Mouse (Mus musculus) lung, embryonic 15.5 days (tissue): ENCODE measurements around the gene Frem1. TPM values are rescaled to one million over a fixed set of nuclear protein-coding genes. Genes with fewer than 3 reads are reported as not detected.
A peak's percentile ranks its signal among the peaks of the same experiment; 100 is the strongest.

Source experiments
- ATAC-seq: fragments of 200-750 bp; cut with Nextera tagmentation; 2 replicates; pipeline ENCODE4 v1.8.0; 2017; ENCODE audit warnings: moderate number of reproducible peaks, borderline replicate concordance; ENCODE audit not compliant: low FRiP score, low TSS enrichment; ENCODE audit errors: extremely low read depth
- H3K27ac ChIP-seq: fragments of 300-500 bp; sonication (generic); 2 replicates; pipeline ENCODE4 v1.5.1; 2015; ENCODE audit warnings: moderate library complexity, mild to moderate bottlenecking, inconsistent platforms
- H3K27me3 ChIP-seq: fragments of 300-500 bp; sonication (generic); 2 replicates; pipeline ENCODE4 v1.6.1; 2015; ENCODE audit warnings: inconsistent platforms
- H3K36me3 ChIP-seq: fragments of 300-500 bp; sonication (generic); 2 replicates; pipeline ENCODE4 v1.6.1; 2015; ENCODE audit warnings: inconsistent platforms
- H3K4me1 ChIP-seq: fragments of 300-500 bp; sonication (generic); 2 replicates; pipeline ENCODE4 v1.6.1; 2015; ENCODE audit warnings: inconsistent platforms
- H3K4me2 ChIP-seq: fragments of 300-500 bp; sonication (generic); 2 replicates; pipeline ENCODE4 v1.6.1; 2015; ENCODE audit warnings: inconsistent platforms, mild to moderate bottlenecking, moderate library complexity
- H3K4me3 ChIP-seq: fragments of 300-500 bp; sonication (generic); 2 replicates; pipeline ENCODE4 v1.5.1; 2015; ENCODE audit warnings: mild to moderate bottlenecking, inconsistent platforms
- H3K9ac ChIP-seq: fragments of 300-500 bp; sonication (generic); 2 replicates; pipeline ENCODE4 v1.6.1; 2015; ENCODE audit warnings: inconsistent platforms
- H3K9me3 ChIP-seq: fragments of 300-500 bp; sonication (generic); 2 replicates; pipeline ENCODE4 v1.6.1; 2016; ENCODE audit warnings: inconsistent platforms
- WGBS: fragments of 180-500 bp; shearing (Covaris S2); methylation state at CpG from one replicate; pipeline ENCODE4 v1.1.7; 2015; 5-methylcytosine and 5-hydroxymethylcytosine counted together
- polyA plus RNA-seq: library from polyadenylated mRNA; unstranded; fragments of >200 nt; fragmentation: Nextera tagmentation; extraction: Ambion mirVana; gene quantifications from 2 replicates; pipeline ENCODE4 v1.2.1, GENCODE M21; 2015

The Frem1 gene
- polyA plus RNA-seq, result 30.5 and 35.1 TPM in 2 replicates

- ATAC-seq, result peak; percentile 93
- Histone ChIP-seq H3K27ac (peak within 1 kb of the TSS; percentile 87), H3K9ac (peak within 1 kb of the TSS; percentile 56), H3K36me3 (no peaks in the 10 kb centered on the region), H3K4me2 (peak within 1 kb of the TSS; percentile 57), H3K4me3 (peak within 1 kb of the TSS; percentile 52), H3K27me3 (no peaks in the 10 kb centered on the region), H3K4me1 (peaks cover 33% of the 10 kb centered on the region), H3K9me3 (no peaks in the 10 kb centered on the region)
- 1% methylated on average over 24 of the region's 24 CpGs for WGBS
Observed at GRCm38 (mm10) chr4:83051634-83052577, at the start of gene Frem1. Frem1 (minus strand) TSS chr4:83052339.

DNA sequence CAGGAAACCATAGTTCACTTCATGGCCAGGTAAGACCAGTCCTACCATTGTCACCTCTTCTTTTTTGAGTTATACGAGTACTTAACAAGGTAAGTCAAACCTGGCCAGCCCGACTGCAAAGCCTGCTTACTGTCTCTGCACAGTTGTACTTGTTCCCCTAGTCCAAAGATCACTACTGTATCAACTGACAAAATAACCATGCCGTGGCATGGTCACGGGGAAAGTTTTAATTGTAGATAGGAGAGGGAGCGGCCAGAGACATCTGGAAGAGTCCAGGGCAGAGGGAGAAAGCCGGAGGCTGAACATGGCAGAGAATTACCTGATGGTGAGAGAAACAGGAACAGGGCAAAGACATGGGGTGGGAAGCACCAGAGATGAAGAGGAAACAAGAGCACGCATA is 46.9 kb upstream of the Frem1 start:
- H3K4me1 ChIP-seq, result peaks cover 10% of the 10 kb centered on the region; the same call in 1 of the 2 replicates
- H3K4me2 ChIP-seq, result no peak overlapping the region
- no peak overlapping the region for H3K27ac ChIP-seq
- H3K9me3 ChIP-seq, result no peaks in the 10 kb centered on the region
- no peaks in the 10 kb centered on the region for H3K36me3 ChIP-seq
- no peaks in the 10 kb centered on the region for H3K27me3 ChIP-seq
- no peak overlapping the region for H3K4me3 ChIP-seq
- 88% methylated on average over 7 of the region's 7 CpGs for WGBS
- ATAC-seq, result no peak
- H3K9ac ChIP-seq, result no peak overlapping the region

GRCm38 (mm10) chr4:83093941-83094340 is 41.8 kb upstream of the Frem1 start:
- H3K4me2 ChIP-seq, result no peak overlapping the region
- H3K27ac ChIP-seq, result no peak overlapping the region
- ATAC-seq, result no peak
- H3K4me3 ChIP-seq, result no peak overlapping the region
- no peak overlapping the region for H3K9ac ChIP-seq
- 0 out of 2 replicates have a peak, but pooled peaks cover 7% of the 10 kb centered on the region for H3K4me1 ChIP-seq
- no peaks in the 10 kb centered on the region for H3K36me3 ChIP-seq
- H3K27me3 ChIP-seq, result no peaks in the 10 kb centered on the region
- H3K9me3 ChIP-seq, result no peaks in the 10 kb centered on the region
- WGBS, result 84% methylated on average over 2 of the region's 2 CpGs

DNA sequence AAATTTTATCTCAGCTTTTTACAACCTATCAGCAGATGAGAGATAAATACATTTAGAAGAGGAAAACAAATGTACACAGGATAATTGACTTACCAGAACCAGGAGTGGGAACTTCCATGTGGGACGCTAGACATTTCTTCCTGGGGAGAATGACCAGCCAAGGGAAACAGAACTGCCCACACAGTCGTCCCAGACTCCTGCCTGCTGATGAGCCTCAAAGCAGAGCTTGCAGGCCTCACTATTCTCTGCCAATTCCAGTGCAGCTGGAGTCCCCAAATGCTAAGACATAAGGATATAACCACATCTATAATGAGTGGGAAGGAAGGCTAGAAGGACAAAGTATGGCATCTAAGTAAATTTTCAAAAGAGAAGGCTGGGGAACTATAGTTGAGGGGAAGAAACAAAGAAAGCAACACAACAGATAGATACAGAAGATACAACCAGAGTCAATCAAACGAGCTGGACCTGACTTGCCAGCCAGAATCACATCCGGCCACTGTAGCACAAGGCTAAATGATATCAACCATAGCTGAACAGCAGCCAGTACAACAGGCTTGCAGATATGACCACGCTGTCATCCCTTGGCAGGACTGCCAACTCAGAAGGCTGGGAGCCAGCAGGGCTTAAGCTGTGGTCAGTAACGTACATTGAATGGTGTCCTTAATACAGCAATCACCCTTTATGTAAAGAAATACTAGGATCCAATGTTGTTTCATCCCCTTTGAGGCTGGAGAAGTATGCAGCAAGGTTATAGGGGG is 38.7 kb upstream of the Frem1 start:
- peak; percentile 64; the same call in 1 of the 2 replicates for ATAC-seq

DNA sequence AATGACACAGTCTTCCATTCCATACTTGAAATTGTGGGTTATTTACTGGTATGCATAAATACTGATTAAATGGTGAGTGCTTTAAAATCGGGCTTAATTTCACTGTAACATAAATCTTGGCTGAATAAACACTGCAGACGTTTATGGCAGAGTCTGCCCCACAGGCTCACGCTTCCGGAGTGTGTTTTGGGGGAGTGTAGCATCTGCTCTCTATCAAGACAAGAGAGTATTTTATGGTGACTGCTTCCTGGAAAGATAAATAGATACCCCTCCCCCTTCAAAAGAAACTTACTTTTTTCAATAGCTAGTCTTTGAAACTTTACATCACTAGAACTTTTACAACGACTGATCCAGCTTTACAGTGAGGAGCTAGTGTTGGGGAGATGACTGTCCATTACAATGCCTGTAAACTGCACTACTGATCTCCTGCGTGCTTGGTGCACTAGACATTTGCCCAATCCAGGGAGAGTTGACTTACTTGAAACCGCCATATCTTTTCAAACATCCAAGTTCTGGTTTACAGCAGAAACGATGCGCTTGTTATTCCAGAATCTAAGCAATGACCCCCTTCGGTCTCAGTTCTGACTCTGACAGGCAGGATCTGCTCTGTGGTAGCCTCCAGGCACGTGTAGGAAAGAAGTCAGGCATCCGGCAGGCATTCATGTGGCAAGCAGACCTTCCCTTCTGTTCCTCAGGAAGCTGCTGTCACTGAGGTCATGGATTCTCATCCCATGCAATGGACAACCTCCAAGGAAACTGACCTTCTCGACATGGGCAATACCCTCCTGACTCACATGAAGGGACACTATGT is 28.4 kb upstream of the Frem1 start:
- no peaks in the 10 kb centered on the region for H3K36me3 ChIP-seq
- peaks cover 15% of the 10 kb centered on the region for H3K4me1 ChIP-seq
- H3K9ac ChIP-seq, result no peak overlapping the region
- no peak overlapping the region for H3K4me3 ChIP-seq
- 23% methylated on average over 13 of the region's 13 CpGs for WGBS
- ATAC-seq, result peak; percentile 86; the same call in 1 of the 2 replicates
- H3K27me3 ChIP-seq, result no peaks in the 10 kb centered on the region
- peak overlapping the region; percentile 1 for H3K4me2 ChIP-seq
- peak overlapping the region; percentile 65 for H3K27ac ChIP-seq
- H3K9me3 ChIP-seq, result no peaks in the 10 kb centered on the region

More for the DNA sequence above, 38.7 kb upstream of the Frem1 start:
- 0 out of 2 replicates have a peak, but pooled peaks cover 7% of the 10 kb centered on the region for H3K4me1 ChIP-seq
- H3K9me3 ChIP-seq, result no peaks in the 10 kb centered on the region
- H3K27me3 ChIP-seq, result no peaks in the 10 kb centered on the region
- no peak overlapping the region for H3K4me2 ChIP-seq
- no peaks in the 10 kb centered on the region for H3K36me3 ChIP-seq
- no peak overlapping the region for H3K4me3 ChIP-seq
- H3K9ac ChIP-seq, result no peak overlapping the region
- WGBS, result 37% methylated on average over 6 of the region's 6 CpGs
- H3K27ac ChIP-seq, result peak overlapping the region; percentile 32

DNA sequence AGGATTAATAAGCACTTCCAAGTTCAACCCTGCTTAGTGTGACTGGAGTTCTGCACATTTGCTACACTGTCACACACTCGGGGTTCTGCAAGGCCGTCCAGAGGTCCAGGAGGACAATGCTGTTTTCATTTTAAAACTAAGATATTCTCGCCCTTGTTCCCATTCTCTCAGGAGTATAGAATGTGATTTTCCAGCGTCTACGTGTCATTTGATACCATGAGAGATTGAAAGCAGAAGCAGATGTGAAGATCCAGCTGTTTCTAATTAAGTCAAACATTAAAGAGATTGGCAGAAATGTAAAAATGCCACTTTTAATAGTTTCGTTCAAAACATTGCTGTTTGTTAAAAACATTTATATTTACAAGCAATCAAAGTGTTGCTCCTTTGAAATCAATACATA is 12.1 kb upstream of the Frem1 start:
- Histone ChIP-seq H3K36me3 (no peaks in the 10 kb centered on the region), H3K9ac (no peak overlapping the region), H3K27ac (no peak overlapping the region), H3K9me3 (no peaks in the 10 kb centered on the region), H3K4me3 (no peak overlapping the region), H3K4me2 (no peak overlapping the region), H3K4me1 (no peaks in the 10 kb centered on the region), H3K27me3 (no peaks in the 10 kb centered on the region)
- ATAC-seq, result no peak
- WGBS, result 37% methylated on average over 6 of the region's 6 CpGs

DNA sequence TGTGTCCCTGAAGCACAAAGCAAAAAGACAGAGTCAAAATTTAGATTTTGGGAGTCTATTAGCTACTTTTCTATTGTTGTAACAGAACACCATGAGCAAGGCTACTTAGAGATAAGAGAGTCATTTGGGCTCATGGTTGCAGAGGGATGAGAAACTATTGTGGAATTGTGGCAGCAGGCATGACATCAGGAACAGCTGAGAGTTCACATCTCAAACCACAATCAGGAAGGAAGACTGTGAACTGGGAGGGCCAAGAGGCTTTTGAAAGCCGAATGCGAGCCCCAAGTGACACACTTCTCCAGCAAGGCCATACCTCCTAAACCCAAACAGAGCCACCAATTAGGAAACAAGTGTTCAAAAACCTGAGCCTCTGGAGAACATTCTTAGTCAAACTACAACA is 9.4 kb upstream of the Frem1 start:
- 68% methylated on average over 2 of the region's 2 CpGs for WGBS
- no peak overlapping the region for H3K27ac ChIP-seq
- H3K4me1 ChIP-seq, result no peaks in the 10 kb centered on the region
- no peak overlapping the region for H3K4me2 ChIP-seq
- no peak overlapping the region for H3K9ac ChIP-seq
- H3K9me3 ChIP-seq, result no peaks in the 10 kb centered on the region
- H3K4me3 ChIP-seq, result no peak overlapping the region
- no peak for ATAC-seq
- H3K27me3 ChIP-seq, result no peaks in the 10 kb centered on the region
- no peaks in the 10 kb centered on the region for H3K36me3 ChIP-seq

DNA sequence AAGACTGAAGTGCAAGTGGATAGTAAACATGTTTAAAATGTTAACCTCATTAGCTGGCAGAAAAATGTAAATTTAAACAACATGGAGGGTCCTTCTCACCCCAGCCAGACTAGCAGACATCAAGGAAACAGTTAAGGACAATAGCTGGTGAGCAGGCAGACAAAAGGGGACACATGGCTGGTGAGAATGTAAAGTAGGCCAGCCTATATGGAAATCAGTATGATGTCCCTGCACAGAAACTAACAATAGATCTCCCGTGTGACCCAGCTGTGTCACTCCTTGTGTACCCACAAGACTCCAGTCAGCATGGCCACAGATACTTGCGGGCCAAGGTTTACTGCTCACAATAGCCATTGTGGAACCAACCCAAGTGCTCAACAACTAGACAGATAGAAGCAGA is 6.5 kb upstream of the Frem1 start:
- Histone ChIP-seq H3K4me1 (no peaks in the 10 kb centered on the region), H3K9me3 (no peaks in the 10 kb centered on the region), H3K27me3 (no peaks in the 10 kb centered on the region), H3K4me2 (no peak overlapping the region), H3K4me3 (no peak overlapping the region), H3K9ac (no peak overlapping the region), H3K36me3 (no peaks in the 10 kb centered on the region), H3K27ac (no peak overlapping the region)
- 84% methylated on average over 2 of the region's 2 CpGs for WGBS
- no peak for ATAC-seq

DNA sequence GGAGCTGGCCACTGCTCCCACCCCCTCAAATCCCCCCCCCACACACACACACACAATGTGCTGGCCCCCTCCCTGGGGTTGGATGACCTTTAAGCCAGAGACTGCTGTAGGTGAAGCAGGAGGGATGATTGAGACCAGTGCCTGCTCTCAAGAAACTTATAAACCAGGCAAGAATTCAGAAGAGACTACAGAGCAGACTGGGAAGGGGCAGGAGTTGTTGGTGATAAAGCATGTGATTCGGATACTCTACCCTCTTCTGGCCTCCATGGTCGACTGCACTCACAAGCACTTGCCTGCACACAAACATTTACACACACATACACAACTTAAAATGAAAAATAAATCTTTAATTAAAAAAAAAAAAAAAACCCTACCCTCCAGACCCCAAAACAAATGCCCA is 6.0 kb upstream of the Frem1 start:
- H3K27me3 ChIP-seq, result no peaks in the 10 kb centered on the region
- H3K4me3 ChIP-seq, result no peak overlapping the region
- no peaks in the 10 kb centered on the region; the same call in 1 of the 2 replicates for H3K4me1 ChIP-seq
- whole genome bisulfite sequencing, result 66% methylated on average over 2 of the region's 2 CpGs
- H3K27ac ChIP-seq, result no peak overlapping the region
- H3K9ac ChIP-seq, result no peak overlapping the region
- no peak overlapping the region for H3K4me2 ChIP-seq
- H3K36me3 ChIP-seq, result no peaks in the 10 kb centered on the region
- ATAC-seq, result no peak
- no peaks in the 10 kb centered on the region for H3K9me3 ChIP-seq

DNA sequence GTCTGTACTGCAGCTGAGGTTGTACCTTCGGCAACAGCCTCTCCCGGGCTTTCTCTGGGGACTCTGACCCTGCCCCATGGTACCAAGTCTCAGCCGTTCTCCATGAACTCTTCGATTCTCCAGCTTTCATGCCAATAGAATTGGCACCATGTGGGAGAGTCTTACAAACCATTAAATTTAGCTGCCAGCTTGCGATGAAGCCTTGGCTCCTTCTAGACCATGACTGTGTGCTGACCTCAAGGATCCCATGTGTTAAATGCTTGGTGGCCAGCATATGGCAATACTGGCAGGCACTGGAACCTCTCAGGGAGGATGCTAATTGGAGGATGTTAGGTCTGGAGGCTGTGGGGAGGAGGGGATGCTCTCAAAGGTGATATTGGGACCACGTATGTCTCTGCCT is 4.4 kb upstream of the Frem1 start:
- 92% methylated on average over 6 of the region's 6 CpGs for WGBS
- H3K4me2 ChIP-seq, result no peak overlapping the region
- H3K27ac ChIP-seq, result no peak overlapping the region
- no peak overlapping the region for H3K4me3 ChIP-seq
- no peaks in the 10 kb centered on the region for H3K9me3 ChIP-seq
- H3K27me3 ChIP-seq, result no peaks in the 10 kb centered on the region
- H3K4me1 ChIP-seq, result peaks cover 11% of the 10 kb centered on the region
- no peak overlapping the region for H3K9ac ChIP-seq
- no peaks in the 10 kb centered on the region for H3K36me3 ChIP-seq
- ATAC-seq, result no peak

DNA sequence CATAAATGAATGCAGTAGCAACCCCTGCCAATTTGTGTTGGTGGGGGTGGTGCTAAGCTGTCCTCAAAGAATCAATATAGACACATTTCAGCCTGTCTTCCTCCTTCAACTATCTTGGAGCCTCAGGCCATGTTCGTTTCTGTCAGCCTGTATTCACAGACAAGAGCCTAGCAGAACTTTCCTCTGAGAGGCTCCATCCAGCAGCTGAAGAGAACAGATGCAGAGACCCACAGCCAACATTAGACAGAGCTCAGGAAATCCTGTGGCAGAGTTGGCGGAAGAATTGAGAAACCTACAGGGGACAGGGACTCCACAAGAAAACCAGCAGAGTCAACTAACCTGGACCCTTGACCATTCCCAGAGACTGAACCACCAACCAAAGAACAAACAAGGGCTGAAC is 3.3 kb upstream of the Frem1 start:
- Histone ChIP-seq H3K27ac (no peak overlapping the region), H3K4me2 (no peak overlapping the region), H3K4me1 (peaks cover 13% of the 10 kb centered on the region), H3K4me3 (no peak overlapping the region), H3K27me3 (no peaks in the 10 kb centered on the region), H3K9me3 (no peaks in the 10 kb centered on the region), H3K36me3 (no peaks in the 10 kb centered on the region), H3K9ac (no peak overlapping the region)
- ATAC-seq, result no peak
- WGBS, result 79% methylated on average over 2 of the region's 2 CpGs
